ENCODE assay signal across 9 mouse cellular contexts in genomic region chr2:84938249-84938946, GRCm38 (mm10). TPM values are rescaled to one million over a fixed set of nuclear protein-coding genes. Genes with fewer than 3 reads are reported as not detected.
DNase-seq lines count a peak whose midpoint lies in the region; ATAC-seq and TF ChIP-seq lines count a peak whose summit lies in the region.
"Had no signal": no experiment of that assay in that cellular context is flagged by ENCODE, and none has a peak within 500 bp of the region (broad histone marks: within the 10 kb centered on the region; RNA-seq: fewer than 3 reads in every experiment).

No protein-coding gene starts in this region.

- no peak overlapping the region for H3K4me3 ChIP-seq in thymus, adult 2 months (ENCODE audit: control insufficient read depth, insufficient read depth, low read length)
- peak overlapping the region; percentile 59 for H3K4me3 ChIP-seq in heart, embryonic 11.5 days (ENCODE audit: low read depth, low read length)
- peak overlapping the region; percentile 92 for H3K4me3 ChIP-seq in megakaryocyte, embryonic 14.5 days (replicated peaks)
- no peak overlapping the region for H3K4me3 ChIP-seq in forebrain, embryonic 16.5 days (replicated peaks; ENCODE audit: low read length)

- H3K9me3 ChIP-seq in heart, embryonic 11.5 days (replicated peaks; ENCODE audit: control insufficient read depth, low read length) = no peaks in the 10 kb centered on the region
- no peaks in the 10 kb centered on the region for H3K9me3 ChIP-seq in megakaryocyte, embryonic 14.5 days
- H3K9me3 ChIP-seq in forebrain, embryonic 16.5 days (ENCODE audit: control insufficient read depth, low read length) = no peaks in the 10 kb centered on the region

- peak overlapping the region; percentile 71 for H3K4me2 ChIP-seq in heart, embryonic 11.5 days
- H3K4me2 ChIP-seq in forebrain, embryonic 16.5 days (ENCODE audit: low read length) = no peak overlapping the region

- peak overlapping the region; percentile 78 for H3K9ac ChIP-seq in heart, embryonic 11.5 days (ENCODE audit: low read depth, low read length)
- H3K9ac ChIP-seq in forebrain, embryonic 16.5 days (replicated peaks; ENCODE audit: low read depth, low read length) = no peak overlapping the region

- ATAC-seq in heart, embryonic 11.5 days (replicated peaks; ENCODE audit: insufficient number of reproducible peaks, low FRiP score, low TSS enrichment) = peak; percentile 85
- ATAC-seq in forebrain, embryonic 16.5 days = no peak

- TF ChIP-seq POLR2A in thymus, adult 2 months (IDR thresholded peaks at IDR 0.05; ENCODE audit: control insufficient read depth, extremely low read depth, insufficient read depth, low read length, poor library complexity) = no peak

- no peak for TF ChIP-seq CTCF in thymus, adult 2 months (IDR thresholded peaks at IDR 0.05; ENCODE audit: borderline replicate concordance, control insufficient read depth, extremely low read depth, insufficient read depth, low read length, poor library complexity)

- peaks cover 16% of the 10 kb centered on the region for H3K4me1 ChIP-seq in thymus, adult 2 months (replicated peaks; ENCODE audit: control insufficient read depth, insufficient read depth, low read length)
- peaks cover 12% of the 10 kb centered on the region for H3K4me1 ChIP-seq in heart, embryonic 11.5 days (ENCODE audit: control insufficient read depth, insufficient read depth, low read length)
- H3K4me1 ChIP-seq in megakaryocyte, embryonic 14.5 days = peaks cover 38% of the 10 kb centered on the region
- H3K4me1 ChIP-seq in forebrain, embryonic 16.5 days (replicated peaks; ENCODE audit: control insufficient read depth, insufficient read depth, low read length) = peaks cover 3% of the 10 kb centered on the region; the same call in 1 of the 2 replicates

- H3K27ac ChIP-seq in thymus, adult 2 months (ENCODE audit: control insufficient read depth, insufficient read depth, low read length) = no peak overlapping the region
- peak overlapping the region; percentile 91 for H3K27ac ChIP-seq in heart, embryonic 11.5 days (ENCODE audit: low read depth, low read length)
- no peak overlapping the region for H3K27ac ChIP-seq in forebrain, embryonic 16.5 days (ENCODE audit: low read length)

- peak; percentile 9 for DNase-seq in thymus, adult 2 months
- no peak for DNase-seq in thymus, postnatal 14 days
- DNase-seq in kidney, postnatal 36 days = peak; percentile 44 to 49
- no peak for DNase-seq in left cerebral cortex, adult 9 months (ENCODE audit: low spot score in 2 of 2)
- no peak for DNase-seq in ovary, postnatal 10 days (ENCODE audit: low spot score)

- H3K27me3 ChIP-seq in thymus, adult 2 months (ENCODE audit: control insufficient read depth, insufficient read depth, low read length) = no peaks in the 10 kb centered on the region
- H3K27me3 ChIP-seq in heart, embryonic 11.5 days (ENCODE audit: control insufficient read depth, insufficient read depth, low read length) = no peaks in the 10 kb centered on the region
- H3K27me3 ChIP-seq in megakaryocyte, embryonic 14.5 days (replicated peaks) = no peaks in the 10 kb centered on the region
- no peaks in the 10 kb centered on the region for H3K27me3 ChIP-seq in forebrain, embryonic 16.5 days (replicated peaks; ENCODE audit: control insufficient read depth, insufficient read depth, low read length)

- 20% methylated on average over 5 of the region's 5 CpGs for WGBS in thymus, adult 2 months
- WGBS in heart, embryonic 11.5 days (ENCODE audit: insufficient replicate concordance) = 47% methylated on average over 5 of the region's 5 CpGs
- WGBS in forebrain, embryonic 16.5 days = 90% methylated on average over 5 of the region's 5 CpGs

- H3K36me3 ChIP-seq in thymus, adult 2 months (ENCODE audit: control insufficient read depth, insufficient read depth, low read length) = no peaks in the 10 kb centered on the region
- H3K36me3 ChIP-seq in heart, embryonic 11.5 days (ENCODE audit: control insufficient read depth, insufficient read depth, low read length) = peaks cover 3% of the 10 kb centered on the region; the same call in 1 of the 2 replicates
- peaks cover 35% of the 10 kb centered on the region for H3K36me3 ChIP-seq in megakaryocyte, embryonic 14.5 days (replicated peaks; ENCODE audit: low read length)
- no peaks in the 10 kb centered on the region for H3K36me3 ChIP-seq in forebrain, embryonic 16.5 days (ENCODE audit: control insufficient read depth, insufficient read depth)

RNA-seq across cellular contexts. Expression of gene Slc43a3, which starts 2.0 kb away (rescaled TPM):
- polyA plus RNA-seq in thymus, adult 2 months (2012; rRNA removed) = 64.3 and 65.0 TPM in 2 replicates
- 48.2 and 52.5 TPM in 2 replicates for polyA plus RNA-seq in heart, embryonic 11.5 days (2014; fragmentation: Nextera tagmentation; extraction: Ambion mirVana)
- polyA plus RNA-seq in megakaryocyte, embryonic 14.5 days (2012; ENCODE audit: insufficient read depth, low replicate concordance) = 4.4 and 9.1 TPM in 2 replicates
- polyA plus RNA-seq in forebrain, embryonic 16.5 days (2015; fragmentation: Nextera tagmentation; extraction: Ambion mirVana) = 6.6 and 7.2 TPM in 2 replicates

RNA-seq across cellular contexts. Expression of gene Prg2, which starts 41.9 kb away (rescaled TPM):
- 3.3 and 5.5 TPM in 2 replicates for polyA plus RNA-seq in thymus, adult 2 months (2012; rRNA removed)
- polyA plus RNA-seq in heart, embryonic 11.5 days (2014; fragmentation: Nextera tagmentation; extraction: Ambion mirVana) = 0.73 and 1.1 TPM in 2 replicates
- polyA plus RNA-seq in megakaryocyte, embryonic 14.5 days (2012; ENCODE audit: insufficient read depth, low replicate concordance) = 2.5 TPM in 1 of 2 replicates, not detected in the other
- polyA plus RNA-seq in forebrain, embryonic 16.5 days (2015; fragmentation: Nextera tagmentation; extraction: Ambion mirVana) = not detected in 2 replicates
- polyA plus RNA-seq: testis, adult 2 months had no signal

RNA-seq across cellular contexts. Expression of gene Prg3, which starts 49.6 kb away (rescaled TPM):
- 0.48 and 0.88 TPM in 2 replicates for polyA plus RNA-seq in thymus, adult 2 months (2012; rRNA removed)
- polyA plus RNA-seq in heart, embryonic 11.5 days (2014; fragmentation: Nextera tagmentation; extraction: Ambion mirVana) = 0.24 and 0.37 TPM in 2 replicates
- 1.8 TPM in 1 of 2 replicates, not detected in the other for polyA plus RNA-seq in megakaryocyte, embryonic 14.5 days (2012; ENCODE audit: insufficient read depth, low replicate concordance)
- polyA plus RNA-seq in forebrain, embryonic 16.5 days (2015; fragmentation: Nextera tagmentation; extraction: Ambion mirVana) = not detected in 2 replicates
- polyA plus RNA-seq: testis, adult 2 months had no signal

RNA-seq across cellular contexts. Expression of gene Rtn4rl2, which starts 51.9 kb away (rescaled TPM):
- 1.8 and 2.1 TPM in 2 replicates for polyA plus RNA-seq in thymus, adult 2 months (2012; rRNA removed)
- 0.23 and 1.1 TPM in 2 replicates for polyA plus RNA-seq in heart, embryonic 11.5 days (2014; fragmentation: Nextera tagmentation; extraction: Ambion mirVana)
- polyA plus RNA-seq in megakaryocyte, embryonic 14.5 days (2012; ENCODE audit: insufficient read depth, low replicate concordance) = 2.7 and 8.4 TPM in 2 replicates
- polyA plus RNA-seq in forebrain, embryonic 16.5 days (2015; fragmentation: Nextera tagmentation; extraction: Ambion mirVana) = 9.8 and 11.4 TPM in 2 replicates

Comparison
In these comparisons a context has a peak if more than half of its experiments do, and no peak if none do; other contexts are left out.
1. DNase-seq: peak in thymus, adult 2 months (single experiment) and kidney, postnatal 36 days (2 of 2); none in thymus, postnatal 14 days (single experiment), left cerebral cortex, adult 9 months (0 of 2) and ovary, postnatal 10 days (single experiment).
2. H3K4me3 ChIP-seq: peak in heart, embryonic 11.5 days (single experiment) and megakaryocyte, embryonic 14.5 days (single experiment); none in thymus, adult 2 months (single experiment) and forebrain, embryonic 16.5 days (single experiment).